Mouse (Mus musculus) frontal cortex, postnatal 14 days (tissue): Measurements from ENCODE around the gene Adssl1.
A peak's percentile ranks its signal among the peaks of the same experiment; 100 is the strongest.

Experiments
- DNase-seq, 2 experiments: peaks; one replicate each; pipeline ENCODE4 v3.0.0; 2022; ENCODE audit warnings: low spot score in 2 of 2

Gene Adssl1

GRCm38 (mm10) chr12:112653157-112653824 is 33.4 kb downstream of the Adssl1 start:
- DNase-seq = peak; percentile 75 to 85

GRCm38 (mm10) chr12:112654076-112654475 is 34.2 kb downstream of the Adssl1 start:
- no peak for DNase-seq

GRCm38 (mm10) chr12:112658619-112659018 is 38.8 kb downstream of the Adssl1 start:
- DNase-seq = no peak

GRCm38 (mm10) chr12:112659109-112659508 is 39.3 kb downstream of the Adssl1 start:
- DNase-seq = peak in 1 of 2 experiments; percentile 56

GRCm38 (mm10) chr12:112660576-112661326 is 40.9 kb downstream of the Adssl1 start:
- no peak for DNase-seq

DNA sequence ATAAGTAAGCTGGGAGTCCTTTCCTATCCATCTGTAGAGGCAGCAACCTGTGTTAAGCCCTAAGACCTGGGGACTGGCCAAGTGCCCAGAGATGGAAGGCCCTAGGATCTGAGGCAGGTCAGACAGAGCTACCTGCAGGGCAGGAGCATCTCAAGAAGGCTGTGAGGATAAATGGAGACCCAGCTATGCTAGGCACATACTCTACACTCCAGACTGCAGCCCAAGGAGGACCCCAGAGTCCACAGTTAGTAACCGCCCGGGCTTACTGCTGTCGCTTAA is 41.4 kb downstream of the Adssl1 start:
- DNase-seq = no peak

DNA sequence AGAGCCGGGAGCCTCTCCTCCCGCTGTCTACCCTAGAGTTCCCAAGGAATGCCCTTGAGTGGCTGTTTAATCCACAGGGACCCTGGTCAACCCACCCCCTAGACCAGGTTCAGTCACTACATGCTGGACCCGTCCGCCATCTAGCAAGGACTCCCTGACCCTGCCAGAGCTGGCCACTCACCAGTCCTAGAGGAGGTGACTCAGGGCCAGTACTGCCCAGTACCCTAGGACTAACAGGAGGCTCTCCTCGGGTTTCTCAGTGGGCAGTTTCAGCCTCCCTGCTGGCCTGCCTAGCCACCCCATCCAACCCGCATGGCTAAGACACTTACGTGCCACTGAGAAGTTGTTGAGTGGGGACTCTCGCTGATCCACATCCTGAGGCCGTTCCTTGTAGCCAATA is 42.0 kb downstream of the Adssl1 start:
- DNase-seq = no peak

DNA sequence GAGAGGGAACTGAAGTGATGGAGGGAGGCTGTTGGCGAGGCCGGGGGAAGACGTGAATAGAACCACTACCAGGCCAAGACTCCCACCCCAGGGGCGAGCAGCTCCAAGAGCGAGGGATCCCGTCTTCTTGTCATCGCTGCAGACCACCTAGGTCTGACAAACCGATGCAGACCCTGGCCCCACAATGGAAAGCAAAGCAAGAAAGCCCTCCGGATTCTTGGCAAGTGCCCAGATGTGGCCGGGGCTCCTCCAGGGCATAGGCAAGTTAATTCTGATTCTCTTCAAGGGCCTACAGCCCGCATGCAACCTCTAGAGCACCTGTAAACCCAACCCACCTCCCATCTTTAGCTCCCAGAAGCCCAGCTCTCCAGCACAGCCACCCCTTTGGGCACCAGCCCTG is 43.5 kb downstream of the Adssl1 start:
- no peak for DNase-seq

GRCm38 (mm10) chr12:112663716-112664115 is 43.9 kb downstream of the Adssl1 start:
- no peak for DNase-seq

DNA sequence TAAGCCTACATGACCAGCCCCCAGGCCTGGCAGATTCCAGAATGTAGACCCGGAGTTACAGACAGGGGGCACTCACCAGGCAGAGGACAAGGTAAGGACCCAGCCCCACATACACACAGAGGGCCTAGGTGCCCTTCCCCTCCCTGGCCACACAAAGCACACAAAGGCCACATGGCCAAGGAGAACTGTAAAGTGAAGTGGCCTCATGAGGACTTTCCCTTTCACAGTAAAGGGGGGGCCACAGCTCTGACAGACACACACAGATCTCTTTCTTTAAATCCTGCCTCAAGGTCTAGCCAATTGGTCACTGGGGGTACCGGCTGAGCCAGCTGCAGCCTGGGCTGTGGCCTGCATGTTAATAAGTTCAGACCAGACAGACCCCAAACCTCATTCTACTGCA is 44.3 kb downstream of the Adssl1 start:
- DNase-seq = no peak

DNA sequence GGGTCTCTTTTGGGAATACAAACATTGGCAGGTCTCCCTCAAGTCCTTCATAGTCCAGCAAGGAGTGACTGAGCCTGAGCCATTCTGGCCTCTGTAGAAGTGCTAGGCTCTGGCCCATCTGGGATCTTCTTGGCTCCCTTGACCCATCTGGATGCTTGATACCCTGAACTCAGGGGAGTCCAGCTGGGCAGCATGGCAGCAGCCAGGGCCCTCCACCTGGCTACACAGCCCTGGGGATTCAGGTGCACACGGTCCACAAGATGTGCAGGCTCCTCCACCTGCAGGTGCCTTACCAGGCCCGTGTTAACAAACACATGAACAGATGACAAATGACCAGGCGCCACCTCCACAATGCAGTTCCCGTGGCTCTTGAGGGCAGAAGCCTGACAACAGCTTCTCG is 44.8 kb downstream of the Adssl1 start:
- no peak for DNase-seq

GRCm38 (mm10) chr12:112665445-112665844 is 45.6 kb downstream of the Adssl1 start:
- peak; percentile 65 to 71 for DNase-seq

DNA sequence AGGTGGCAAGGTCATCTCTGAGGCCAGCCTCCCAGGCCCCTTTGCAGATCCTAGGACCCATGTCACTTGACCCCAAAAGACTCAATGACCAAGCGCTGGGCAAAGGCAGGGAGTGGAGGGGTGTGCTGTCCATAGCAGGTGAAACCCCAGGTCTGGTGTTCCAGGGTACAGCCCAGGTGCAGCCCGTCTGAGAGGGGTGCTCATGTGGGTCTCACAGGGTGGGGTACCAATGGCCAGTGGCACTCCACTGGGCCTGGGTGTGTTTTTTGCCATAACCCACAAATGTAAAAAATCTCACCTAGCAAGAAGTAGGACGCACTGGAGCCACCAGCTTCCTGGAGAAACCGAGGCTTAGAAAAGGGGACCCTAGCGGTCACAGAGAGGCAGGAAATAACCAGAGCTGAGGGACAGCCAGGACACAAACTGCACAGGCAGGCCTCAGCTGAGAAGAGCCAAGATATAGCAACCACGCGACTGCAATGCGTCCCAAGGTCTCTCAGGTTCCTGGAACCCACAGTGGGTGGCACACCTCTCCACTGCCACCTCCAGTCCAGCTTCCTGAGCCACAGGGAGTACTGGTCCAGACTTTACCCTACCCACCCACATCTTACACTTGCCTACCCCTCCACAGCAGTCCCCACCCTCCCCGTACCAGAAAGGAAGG is 46.2 kb downstream of the Adssl1 start:
- no peak for DNase-seq

- DNase-seq = no peak
Measured at GRCm38 (mm10) chr12:112667619-112668297, 47.9 kb downstream of the Adssl1 start.

- DNase-seq = no peak
Measured at GRCm38 (mm10) chr12:112670718-112671393, 51.0 kb downstream of the Adssl1 start.

- no peak for DNase-seq
Measured at GRCm38 (mm10) chr12:112671891-112672290, 52.0 kb downstream of the Adssl1 start.

- DNase-seq = no peak
Measured at GRCm38 (mm10) chr12:112672744-112673575, 53.1 kb downstream of the Adssl1 start.

- DNase-seq = no peak
Measured at GRCm38 (mm10) chr12:112673576-112674091, 53.8 kb downstream of the Adssl1 start.

DNA sequence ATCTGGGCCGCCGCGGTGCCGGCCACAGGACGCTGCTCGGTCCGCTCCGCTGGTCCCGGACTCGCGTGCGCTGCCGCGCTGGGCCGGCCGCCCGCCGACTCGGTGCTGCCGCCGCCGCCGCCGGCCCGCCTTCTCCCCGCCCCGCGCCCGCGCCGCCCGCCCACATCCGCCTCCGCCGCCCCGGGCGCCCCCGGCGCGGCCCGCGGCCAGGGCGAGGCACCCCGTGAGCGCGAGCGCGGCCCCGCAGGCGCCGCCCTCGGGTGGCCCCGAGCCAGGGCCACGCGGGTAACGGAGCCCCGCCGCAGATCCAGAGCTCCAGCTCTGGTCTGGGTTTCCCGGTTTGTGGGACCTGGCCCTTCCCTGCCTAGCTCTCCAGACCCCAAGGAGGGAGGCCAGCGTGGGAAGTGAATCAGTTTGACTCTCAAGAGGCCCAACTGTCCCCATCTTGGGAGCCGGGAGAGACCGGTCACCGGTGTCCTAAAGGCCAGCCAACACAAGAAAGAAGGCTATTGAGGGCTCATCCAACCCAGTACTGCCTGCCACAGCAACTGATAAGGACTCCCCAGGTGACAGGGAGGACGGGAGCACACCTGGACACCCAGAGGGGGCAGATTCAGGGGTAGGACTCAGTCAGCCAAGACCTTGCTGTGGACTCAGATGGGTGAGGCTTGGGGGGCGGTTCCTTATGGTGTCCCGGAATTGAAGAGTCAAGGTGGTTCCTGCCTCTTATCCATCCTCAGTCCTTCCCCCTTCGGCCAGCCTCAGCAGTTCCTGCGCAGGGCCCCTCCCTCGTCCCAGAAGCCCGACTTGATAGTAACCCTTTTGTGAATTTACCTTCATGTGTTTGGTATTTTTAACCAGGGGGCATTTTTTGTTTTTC is 54.5 kb downstream of the Adssl1 start, which contains the start of gene Akt1:
Gene Akt1 (minus strand): TSS at position 753 of the 880 bp plus-strand sequence.
- peak in 1 of 2 experiments; percentile 40 for DNase-seq
